Mouse (Mus musculus): Measurements from ENCODE around the gene Decr2.
"Not testable (repeated sequence)": the region's sequence is repeated elsewhere in the genome, so short reads cannot be mapped to it uniquely, and the experiment has no call there.

The Decr2 gene

GRCm38 (mm10) chr17:26089905-26090632 lies at the start of gene Decr2:
Decr2 (minus strand) TSS chr17:26090337.
- DNase-seq (ENCODE audit: low spot score), result peak; percentile 93

- peak; percentile 68 for DNase-seq (ENCODE audit: low spot score)
These were observed 48.8 kb upstream of the Decr2 start for GRCm38 (mm10) chr17:26138901-26139381.

- DNase-seq (ENCODE audit: low spot score), result peak; percentile 98
These were observed 48.2 kb upstream of the Decr2 start, which contains the start of gene Axin1 for GRCm38 (mm10) chr17:26138239-26138836. Axin1 (plus strand) TSS chr17:26138688.

DNA sequence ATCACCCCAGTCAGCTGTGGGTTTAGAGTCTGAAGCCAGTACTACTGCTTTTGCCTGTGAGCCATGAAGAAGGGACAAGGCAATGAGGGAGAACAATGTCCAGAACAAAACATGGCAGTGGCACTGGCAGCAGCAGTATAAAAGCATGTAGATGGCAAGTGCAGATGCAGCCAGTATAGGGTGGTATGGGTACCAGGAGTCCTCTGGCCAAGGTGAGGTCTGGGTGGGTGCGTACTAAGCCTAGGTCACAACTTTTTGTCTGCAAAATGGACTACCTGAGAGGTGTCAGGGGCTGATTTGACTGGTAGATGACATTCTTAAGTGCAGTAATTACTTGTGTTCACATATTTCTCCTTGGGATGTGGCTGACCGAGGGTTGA lies 47.6 kb upstream of the Decr2 start:
- no peak for DNase-seq (ENCODE audit: low spot score)

DNA sequence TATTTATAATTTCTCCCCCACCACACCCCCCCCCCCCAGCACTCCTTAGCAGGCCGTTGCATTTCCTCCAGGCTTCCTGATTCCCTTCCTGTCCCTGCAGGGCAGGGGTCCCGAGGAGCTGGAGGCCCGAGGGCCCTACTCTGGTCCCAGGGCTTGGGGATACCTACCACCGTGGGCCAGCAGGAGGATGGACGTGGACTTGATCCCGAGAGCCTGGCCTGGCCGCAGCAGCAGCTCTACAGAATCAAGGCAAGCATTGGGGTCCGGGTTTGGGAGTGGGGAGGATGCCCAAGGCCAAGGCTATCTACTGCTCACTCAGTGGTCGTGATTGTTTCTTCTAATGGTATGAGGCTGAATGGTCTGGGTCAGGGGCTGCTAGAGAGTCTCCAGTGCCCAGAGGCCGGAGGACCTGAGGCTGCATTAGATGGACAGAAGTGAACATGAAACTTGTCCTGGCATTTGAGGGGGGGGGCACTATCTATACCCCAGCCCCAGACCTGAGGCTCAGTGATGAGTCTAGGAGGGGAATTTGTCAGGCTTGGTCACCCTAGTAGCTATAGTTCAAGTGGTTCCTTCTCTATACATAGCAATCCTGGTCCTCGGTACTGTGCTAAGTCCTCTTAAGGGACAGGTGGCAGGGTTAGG lies 47.1 kb upstream of the Decr2 start:
- no peak for DNase-seq (ENCODE audit: low spot score)

DNA sequence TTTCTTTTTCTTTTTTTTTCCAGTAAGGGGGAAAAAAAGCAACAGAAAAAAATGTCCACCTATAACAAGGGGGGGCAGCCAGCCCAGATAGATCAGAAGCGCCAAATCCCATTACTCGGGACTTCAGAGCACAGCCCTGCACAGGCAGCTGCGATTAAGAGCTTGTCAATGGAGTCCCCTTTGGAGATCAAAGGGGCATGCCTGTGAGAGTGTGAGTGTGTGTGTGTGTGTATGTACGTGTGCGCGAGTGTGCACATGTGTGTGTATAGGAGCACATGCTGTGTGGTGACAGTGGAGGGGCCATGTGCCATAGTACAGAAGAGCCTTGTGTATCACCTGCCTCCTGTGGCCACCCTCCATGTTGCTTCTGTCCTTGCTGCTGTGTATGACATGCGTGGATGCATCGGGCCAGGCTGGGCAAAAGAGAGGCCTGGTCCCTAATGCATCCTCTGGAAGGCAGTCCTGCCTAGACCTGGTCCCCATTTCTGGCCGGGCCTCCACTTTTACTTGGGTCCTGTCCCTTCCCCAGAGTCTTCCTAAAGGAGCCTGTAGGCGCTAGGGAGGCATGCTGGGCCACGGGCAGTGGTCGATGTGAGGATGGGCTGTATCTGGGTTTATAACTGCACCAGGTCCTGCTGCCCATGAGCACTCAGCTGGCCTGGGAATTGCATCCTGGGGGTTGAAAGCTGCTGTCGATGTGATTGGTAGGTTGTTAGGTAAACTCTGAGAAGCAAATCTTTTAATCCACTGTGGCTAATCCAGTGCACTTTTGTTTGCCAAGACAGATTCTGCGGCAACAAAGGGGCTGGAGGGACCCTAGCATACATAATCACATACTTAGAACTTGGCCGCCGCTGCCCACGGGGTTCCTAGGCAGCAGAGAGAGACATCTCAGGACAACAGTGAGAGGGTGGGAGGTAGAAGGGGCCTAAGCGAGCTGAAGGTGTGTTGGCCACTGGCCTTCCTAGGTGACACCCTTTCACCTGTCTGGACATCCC lies 42.0 kb upstream of the Decr2 start:
- DNase-seq (ENCODE audit: low spot score), result no peak

GRCm38 (mm10) chr17:26131062-26131732 lies 41.1 kb upstream of the Decr2 start:
- DNase-seq (ENCODE audit: low spot score), result no peak

GRCm38 (mm10) chr17:26125226-26125625 lies 35.1 kb upstream of the Decr2 start:
- no peak for DNase-seq (ENCODE audit: low spot score)

GRCm38 (mm10) chr17:26124560-26124959 lies 34.4 kb upstream of the Decr2 start:
- no peak for DNase-seq (ENCODE audit: low spot score)

GRCm38 (mm10) chr17:26123267-26123684 lies 33.1 kb upstream of the Decr2 start, which contains the start of gene Mrpl28:
Mrpl28 (plus strand) TSS chr17:26123500.
- peak; percentile 96 for DNase-seq (ENCODE audit: low spot score)

- no peak for DNase-seq (ENCODE audit: low spot score)
These were observed 32.4 kb upstream of the Decr2 start for GRCm38 (mm10) chr17:26122431-26123140.

DNA sequence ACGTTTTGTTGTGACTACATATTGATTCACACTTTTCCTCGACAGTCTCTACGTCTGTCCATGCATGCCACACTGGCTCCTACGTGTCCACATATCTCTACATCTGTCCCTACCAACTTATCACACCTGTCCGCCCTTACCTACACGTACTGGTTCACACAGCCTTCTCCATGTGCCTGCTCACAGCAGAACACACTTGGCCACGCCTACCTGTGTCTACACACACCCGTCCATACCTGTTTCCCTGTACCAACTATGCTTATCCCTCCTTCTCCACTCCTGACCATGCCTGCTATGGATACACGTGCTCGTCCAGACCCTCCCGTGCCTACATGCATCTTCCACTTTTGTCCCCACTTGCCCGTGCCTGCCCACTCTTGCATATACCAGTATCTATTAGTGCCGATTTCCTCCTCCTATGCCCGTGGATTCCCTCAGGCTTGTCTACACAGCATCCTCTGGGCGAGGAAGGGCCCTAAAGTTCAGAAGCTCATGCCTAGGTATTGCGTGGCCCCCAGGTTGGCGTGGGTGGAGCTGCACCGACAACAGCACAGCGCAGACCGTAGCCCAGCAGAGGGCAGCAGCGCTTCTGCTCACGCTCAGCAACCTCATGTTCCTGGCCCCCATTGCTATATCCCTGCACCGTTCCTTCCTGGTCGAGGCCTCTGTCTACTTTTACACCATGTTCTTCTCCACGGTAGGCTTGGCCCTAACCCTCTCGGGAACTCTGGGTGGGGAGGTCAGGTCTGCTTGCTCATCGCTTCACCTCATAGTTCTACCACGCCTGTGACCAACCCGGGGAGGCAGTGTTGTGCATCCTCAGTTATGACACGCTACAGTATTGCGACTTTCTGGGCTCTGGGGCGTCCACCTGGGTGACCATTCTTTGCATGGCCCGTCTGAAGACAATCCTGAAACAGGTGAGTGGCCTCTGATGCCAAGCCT lies 29.9 kb upstream of the Decr2 start:
- DNase-seq (ENCODE audit: low spot score), result peak; percentile 70

GRCm38 (mm10) chr17:26116503-26117258 lies 26.5 kb upstream of the Decr2 start:
- no peak for DNase-seq (ENCODE audit: low spot score)

DNA sequence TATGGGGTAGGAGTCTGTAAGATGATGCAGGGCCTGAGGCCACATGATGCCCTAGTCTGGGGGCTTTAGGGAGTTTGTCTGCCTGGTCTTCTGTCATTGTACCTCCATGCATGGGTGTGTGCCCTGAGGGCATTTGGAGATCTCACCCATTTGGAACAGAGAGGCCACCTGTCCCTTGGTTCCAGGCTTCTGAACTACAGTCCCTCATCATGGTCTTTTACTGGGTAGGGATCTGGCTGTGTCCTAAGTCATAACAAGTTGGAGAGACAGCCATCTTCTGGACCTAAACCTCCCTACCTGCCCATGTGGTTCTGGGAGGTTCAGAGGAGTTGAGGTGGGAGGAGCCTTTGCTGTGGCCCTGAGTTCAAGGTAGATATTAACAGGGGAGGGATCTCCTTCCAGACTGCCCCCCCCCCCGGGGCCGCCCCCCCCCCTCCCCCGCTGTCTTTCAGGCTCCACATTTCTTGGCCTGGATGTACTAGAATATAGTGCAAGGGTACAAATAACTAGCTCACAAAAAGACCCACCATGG lies 25.9 kb upstream of the Decr2 start:
- DNase-seq (ENCODE audit: low spot score), result no peak

GRCm38 (mm10) chr17:26115205-26115898 lies 25.2 kb upstream of the Decr2 start:
- DNase-seq (ENCODE audit: low spot score), result no peak

GRCm38 (mm10) chr17:26114461-26114860 lies 24.3 kb upstream of the Decr2 start:
- not testable (repeated sequence) for DNase-seq (ENCODE audit: low spot score)

- DNase-seq (ENCODE audit: low spot score), result no peak
These were observed 23.9 kb upstream of the Decr2 start for GRCm38 (mm10) chr17:26114061-26114460.

Measured in MN1 (cell line).